Mouse (Mus musculus) midbrain, embryonic 12.5 days (tissue): Measurements from ENCODE around the gene Suclg1. TPM values are rescaled to one million over a fixed set of nuclear protein-coding genes. Genes with fewer than 3 reads are reported as not detected.

Experiments
- ATAC-seq: fragments of 200-750 bp; cut with Nextera tagmentation; 2 replicates; pipeline ENCODE4 v1.8.0; 2017; ENCODE audit warnings: low read depth, moderate TSS enrichment, moderate library complexity; ENCODE audit not compliant: low FRiP score
- H3K27ac ChIP-seq: fragments of 300-500 bp; sonication (generic); replicated peaks from 2 replicates; pipeline ENCODE4 v1.5.1; 2016; ENCODE audit warnings: mild to moderate bottlenecking
- H3K27me3 ChIP-seq: fragments of 300-500 bp; sonication (generic); 2 replicates; pipeline ENCODE4 v1.6.1; 2016; ENCODE audit warnings: mild to moderate bottlenecking
- H3K36me3 ChIP-seq: fragments of 300-500 bp; sonication (generic); 2 replicates; pipeline ENCODE4 v1.6.1; 2016
- H3K4me1 ChIP-seq: fragments of 300-500 bp; sonication (generic); 2 replicates; pipeline ENCODE4 v1.6.1; 2016
- H3K4me2 ChIP-seq: fragments of 300-500 bp; sonication (generic); replicated peaks from 2 replicates; pipeline ENCODE4 v1.6.1; 2016; ENCODE audit warnings: mild to moderate bottlenecking, moderate library complexity
- H3K4me3 ChIP-seq: fragments of 300-500 bp; sonication (generic); 2 replicates; pipeline ENCODE4 v1.5.1; 2016; ENCODE audit warnings: mild to moderate bottlenecking
- H3K9ac ChIP-seq: fragments of 300-500 bp; sonication (generic); replicated peaks from 2 replicates; pipeline ENCODE4 v1.6.1; 2016; ENCODE audit warnings: mild to moderate bottlenecking, moderate library complexity
- H3K9me3 ChIP-seq: fragments of 300-500 bp; sonication (generic); 2 replicates; pipeline ENCODE4 v1.6.1; 2016; ENCODE audit warnings: mild to moderate bottlenecking
- WGBS: fragments of 180-500 bp; shearing (Covaris S2); methylation state at CpG from one replicate; pipeline ENCODE4 v1.1.7; 2016; 5-methylcytosine and 5-hydroxymethylcytosine counted together
- polyA plus RNA-seq: library from polyadenylated mRNA; unstranded; fragments of >200 nt; fragmentation: Nextera tagmentation; extraction: Ambion mirVana; gene quantifications from 2 replicates; pipeline ENCODE4 v1.2.1, GENCODE M21; 2016

Gene Suclg1
- polyA plus RNA-seq, 1 experiment from 2014 or later, result 138 TPM

DNA sequence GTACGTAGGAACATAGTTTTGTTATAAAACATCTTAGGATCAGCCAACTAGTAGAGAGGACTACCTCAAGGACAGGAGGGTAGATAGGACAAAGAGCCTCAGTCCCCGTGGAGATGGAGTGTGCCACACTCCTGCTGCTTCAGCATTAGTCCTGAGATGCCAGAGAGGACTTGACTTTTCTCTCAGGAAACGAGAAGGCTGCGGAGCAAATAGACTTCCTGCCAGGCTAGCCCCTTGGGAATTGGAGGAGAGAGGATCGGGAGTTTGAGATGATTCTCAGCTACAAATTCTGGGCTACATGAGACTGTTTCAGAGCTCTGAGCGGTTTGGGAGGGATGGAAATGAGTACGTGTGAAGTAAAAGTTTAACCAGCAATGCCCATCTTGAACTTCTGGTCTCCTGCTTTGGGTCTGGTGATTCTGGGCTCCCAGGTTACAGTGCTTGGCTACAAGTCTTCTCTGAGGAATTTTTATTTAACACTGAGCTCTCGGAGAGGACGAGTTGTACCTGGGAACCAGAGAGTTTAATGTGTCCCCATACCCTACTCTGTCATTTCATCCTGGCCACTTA, 32.4 kb downstream of the Suclg1 start:
- no peak overlapping the region for H3K27ac ChIP-seq
- H3K36me3 ChIP-seq, result peaks cover 25% of the 10 kb centered on the region
- no peak overlapping the region for H3K4me2 ChIP-seq
- H3K27me3 ChIP-seq, result no peaks in the 10 kb centered on the region
- no peaks in the 10 kb centered on the region for H3K4me1 ChIP-seq
- no peaks in the 10 kb centered on the region for H3K9me3 ChIP-seq
- no peak overlapping the region for H3K9ac ChIP-seq
- 82% methylated on average over 9 of the region's 9 CpGs for WGBS
- H3K4me3 ChIP-seq, result no peak overlapping the region
- no peak for ATAC-seq

DNA sequence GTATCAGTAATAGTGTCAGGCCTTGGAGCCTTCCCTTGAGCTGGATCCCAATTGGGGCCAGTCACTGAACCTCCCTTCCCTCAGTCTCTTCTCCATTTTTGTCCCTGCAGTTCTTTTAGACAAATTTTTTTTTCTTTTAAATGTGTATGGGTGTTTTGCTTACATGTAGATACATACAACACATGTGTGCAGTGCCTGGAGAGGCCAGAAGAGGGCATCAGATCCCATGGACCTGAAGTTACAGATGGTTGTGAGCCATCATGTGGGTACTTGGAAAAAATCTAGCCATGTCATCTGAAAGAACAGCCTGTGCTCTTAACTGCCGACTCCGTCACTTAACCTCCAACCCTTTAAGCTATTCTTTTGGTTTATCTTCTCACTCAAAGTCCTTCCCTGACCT, 38.1 kb downstream of the Suclg1 start:
- WGBS, result 98% methylated on average over 2 of the region's 2 CpGs
- H3K27ac ChIP-seq, result no peak overlapping the region

GRCm38 (mm10) chr6:73306837-73307236, 58.7 kb downstream of the Suclg1 start:
- 69% methylated on average over 6 of the region's 6 CpGs for WGBS
- Histone ChIP-seq H3K36me3 (no peaks in the 10 kb centered on the region), H3K27ac (no peak overlapping the region), H3K9ac (no peak overlapping the region), H3K4me2 (no peak overlapping the region), H3K9me3 (no peaks in the 10 kb centered on the region), H3K27me3 (0 out of 2 replicates have a peak, but pooled peaks cover 10% of the 10 kb centered on the region), H3K4me1 (no peaks in the 10 kb centered on the region), H3K4me3 (no peak overlapping the region)
- no peak for ATAC-seq

More for the DNA sequence above, 38.1 kb downstream of the Suclg1 start:
- no peak for ATAC-seq
- no peaks in the 10 kb centered on the region for H3K9me3 ChIP-seq
- H3K9ac ChIP-seq, result no peak overlapping the region
- no peaks in the 10 kb centered on the region for H3K36me3 ChIP-seq
- H3K4me2 ChIP-seq, result no peak overlapping the region
- no peaks in the 10 kb centered on the region for H3K4me1 ChIP-seq
- H3K4me3 ChIP-seq, result no peak overlapping the region
- no peaks in the 10 kb centered on the region for H3K27me3 ChIP-seq

GRCm38 (mm10) chr6:73308685-73309520, 60.7 kb downstream of the Suclg1 start:
- no peak for ATAC-seq
- Histone ChIP-seq H3K4me2 (no peak overlapping the region), H3K4me1 (no peaks in the 10 kb centered on the region), H3K4me3 (no peak overlapping the region), H3K27me3 (peaks cover 24% of the 10 kb centered on the region), H3K9ac (no peak overlapping the region), H3K9me3 (no peaks in the 10 kb centered on the region), H3K36me3 (no peaks in the 10 kb centered on the region), H3K27ac (no peak overlapping the region)
- WGBS, result 81% methylated on average over 10 of the region's 10 CpGs

DNA sequence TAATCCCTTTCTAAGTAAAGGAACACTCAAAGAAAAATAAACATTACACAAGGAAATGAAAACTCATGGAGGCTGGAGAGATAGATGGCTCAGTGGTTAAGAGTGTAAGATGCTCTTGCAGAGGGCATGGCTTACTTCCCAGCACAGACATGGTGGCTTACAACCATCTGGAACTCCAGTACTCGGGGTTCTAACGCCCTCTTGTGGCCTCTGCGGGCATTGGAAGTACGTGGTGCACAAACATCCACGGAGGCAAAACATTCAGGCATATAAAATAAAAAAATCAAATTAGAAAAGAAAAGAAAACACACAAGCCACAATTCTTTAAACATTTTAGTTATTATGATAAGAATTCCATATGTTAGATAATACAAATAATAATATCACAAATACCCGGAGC, 63.2 kb downstream of the Suclg1 start:
- H3K27ac ChIP-seq, result no peak overlapping the region
- H3K9me3 ChIP-seq, result no peaks in the 10 kb centered on the region
- H3K36me3 ChIP-seq, result no peaks in the 10 kb centered on the region
- no peak overlapping the region for H3K4me3 ChIP-seq
- H3K4me2 ChIP-seq, result no peak overlapping the region
- WGBS, result 76% methylated on average over 6 of the region's 6 CpGs
- no peak for ATAC-seq
- H3K27me3 ChIP-seq, result peaks cover 34% of the 10 kb centered on the region
- peaks cover 5% of the 10 kb centered on the region for H3K4me1 ChIP-seq
- no peak overlapping the region for H3K9ac ChIP-seq

GRCm38 (mm10) chr6:73311786-73312185, 63.6 kb downstream of the Suclg1 start:
- Histone ChIP-seq H3K9ac (no peak overlapping the region), H3K27ac (no peak overlapping the region), H3K27me3 (peaks cover 39% of the 10 kb centered on the region), H3K4me1 (peaks cover 5% of the 10 kb centered on the region), H3K36me3 (no peaks in the 10 kb centered on the region), H3K4me2 (no peak overlapping the region), H3K4me3 (no peak overlapping the region), H3K9me3 (no peaks in the 10 kb centered on the region)
- 93% methylated on average over 7 of the region's 7 CpGs for WGBS
- ATAC-seq, result no peak

- WGBS, result under 1% methylated on average over 17 of the region's 17 CpGs
- Histone ChIP-seq H3K4me2 (peak overlapping the region; percentile 74), H3K36me3 (no peaks in the 10 kb centered on the region), H3K4me3 (peak overlapping the region; percentile 46), H3K9ac (peak overlapping the region; percentile 56), H3K27me3 (peaks cover 64% of the 10 kb centered on the region), H3K27ac (peak overlapping the region; percentile 56), H3K4me1 (peaks cover 5% of the 10 kb centered on the region), H3K9me3 (no peaks in the 10 kb centered on the region)
- ATAC-seq, result peak; percentile 88
These were observed 66.9 kb downstream of the Suclg1 start for GRCm38 (mm10) chr6:73314923-73315603.

DNA sequence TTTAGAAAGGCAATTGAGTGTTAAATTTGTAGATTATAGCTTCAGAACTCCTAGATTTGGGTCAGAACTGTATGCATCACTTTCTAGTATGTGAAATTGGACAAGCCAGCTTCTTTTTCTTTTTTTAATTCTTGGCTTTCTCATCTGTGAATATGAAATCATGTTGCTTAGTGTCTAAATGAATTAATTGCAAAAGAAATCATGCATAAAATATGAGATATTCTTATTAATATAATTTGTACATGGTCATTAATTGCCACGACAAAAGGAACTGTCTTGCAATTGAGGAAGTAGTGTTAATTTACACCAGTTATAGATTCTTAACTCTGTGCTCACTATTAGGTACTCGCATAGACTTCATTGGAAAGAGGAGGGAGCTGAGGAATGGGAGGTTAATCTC, 74.1 kb downstream of the Suclg1 start:
- Histone ChIP-seq H3K9ac (no peak overlapping the region), H3K27me3 (peaks cover 59% of the 10 kb centered on the region), H3K4me2 (no peak overlapping the region), H3K4me3 (no peak overlapping the region), H3K27ac (no peak overlapping the region), H3K4me1 (peaks cover 3% of the 10 kb centered on the region; the same call in 1 of the 2 replicates), H3K36me3 (no peaks in the 10 kb centered on the region), H3K9me3 (no peaks in the 10 kb centered on the region)
- 91% methylated on average over 2 of the region's 2 CpGs for WGBS
- no peak for ATAC-seq

Other genes with a start within 250 kb of the Suclg1 start
- 0.03 and 0.05 TPM in 2 replicates for gene Dnah6, start 26.7 kb upstream of the Suclg1 start, polyA plus RNA-seq
- not detected in 2 replicates for gene 4931417E11Rik, start 221.3 kb downstream of the Suclg1 start, polyA plus RNA-seq